Mouse (Mus musculus) liver, embryonic 14.5 days (tissue): Measurements from ENCODE around the gene Fgf7.

Source experiments
- CTCF ChIP-seq: IDR thresholded peaks from 2 replicates; pipeline ENCODE4 v1.5.1; 2016; ENCODE audit warnings: antibody characterized with exemption, low read depth, control low read depth
- EP300 ChIP-seq: IDR thresholded peaks from 2 replicates; pipeline ENCODE4 v1.6.1; 2016; ENCODE audit warnings: antibody characterized with exemption, low read depth

DNA sequence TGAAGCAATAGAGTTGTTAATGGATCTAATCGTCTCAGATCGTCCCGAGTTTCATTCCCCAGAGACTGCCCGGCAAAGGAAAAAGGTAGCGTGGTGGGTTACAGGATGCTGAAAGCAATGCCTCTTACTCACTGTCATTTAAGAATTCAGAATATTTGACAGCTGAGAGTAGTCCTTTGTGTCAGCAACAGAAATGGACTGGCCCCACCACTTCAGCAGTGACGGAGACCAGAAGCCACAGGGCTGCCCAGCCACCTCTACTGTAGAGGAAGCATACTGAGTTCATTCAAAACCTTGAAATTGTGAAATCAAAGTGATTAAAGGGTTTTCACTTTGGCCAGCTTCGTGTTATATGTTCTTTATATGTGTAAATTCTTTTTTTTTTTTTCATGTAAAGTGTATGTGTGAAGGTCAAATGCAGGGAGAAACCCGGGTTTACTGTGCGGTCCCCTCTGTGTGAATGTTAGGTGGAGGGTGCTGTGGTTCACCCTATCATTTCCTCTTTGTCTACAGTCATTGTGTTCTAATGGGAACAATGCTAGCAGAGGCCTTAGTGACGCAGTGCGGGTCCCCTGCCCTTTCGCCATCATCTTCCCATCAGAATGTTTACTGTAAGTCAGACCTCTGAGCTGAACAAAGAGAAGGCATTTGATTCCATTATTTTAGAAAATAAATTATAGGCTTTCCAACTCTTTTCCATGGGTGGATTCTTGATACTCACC lies 19.3 kb upstream of the Fgf7 start:
- no peak for TF ChIP-seq EP300
- no peak for TF ChIP-seq CTCF
